Mouse (Mus musculus) olfactory bulb, adult 2 months (tissue): Measurements from ENCODE around the gene Gm21312.

Experiments
- CTCF ChIP-seq: fragments of 200-500 bp; IDR thresholded peaks from 2 replicates; pipeline ENCODE4 v1.5.1; 2012; ENCODE audit warnings: low read depth, mild to moderate bottlenecking, low read length, moderate library complexity; ENCODE audit not compliant: insufficient read depth
- POLR2A ChIP-seq: fragments of 200-500 bp; IDR thresholded peaks from 2 replicates; pipeline ENCODE4 v1.6.1; 2012; ENCODE audit warnings: mild to moderate bottlenecking, low read depth, low read length, moderate library complexity; ENCODE audit not compliant: insufficient read depth

GRCm38 (mm10) chr10:104220303-104221021 is 43.6 kb downstream of the Gm21312 start:
- TF ChIP-seq CTCF (no peak), POLR2A (no peak)
